Mouse (Mus musculus) liver (tissue): ENCODE results near the gene Gm14743.
"Not testable (repeated sequence)": the region's sequence is repeated elsewhere in the genome, so short reads cannot be mapped to it uniquely, and the experiment has no call there.

Source experiments
- DNase-seq: peaks from one replicate; pipeline ENCODE4 v3.0.0-alpha.2; 2020; ENCODE audit warnings: mixed read lengths

Gm14743 gene

GRCm38 (mm10) chrX:78245821-78246220 is at the start of gene Gm14743:
Gene Gm14743 (minus strand): TSS chrX:78245921.
- not testable (repeated sequence) for DNase-seq

- DNase-seq, result no peak
Measured at GRCm38 (mm10) chrX:78202829-78203228, 42.9 kb downstream of the Gm14743 start.

- not testable (repeated sequence) for DNase-seq
Measured at GRCm38 (mm10) chrX:78202220-78202619, 43.5 kb downstream of the Gm14743 start.
